Mouse (Mus musculus) urinary bladder, adult 18-20 months (tissue): ENCODE measurements around the gene Bcl2a1c.
"Not testable (repeated sequence)": the region's sequence is repeated elsewhere in the genome, so short reads cannot be mapped to it uniquely, and the experiment has no call there.

Source experiments
- DNase-seq, 2 experiments: peaks; one replicate each; pipeline ENCODE4 v3.0.0; 2022; ENCODE audit warnings: low spot score in 2 of 2, mixed read lengths in 2 of 2

The Bcl2a1c gene

GRCm38 (mm10) chr9:114329855-114330254, at the start of gene Bcl2a1c:
Gene Bcl2a1c (plus strand): TSS chr9:114330135.
- not testable (repeated sequence) for DNase-seq

GRCm38 (mm10) chr9:114305957-114306356, 24.0 kb upstream of the Bcl2a1c start:
- DNase-seq: not testable (repeated sequence)

- not testable (repeated sequence) for DNase-seq
These were observed 18.2 kb upstream of the Bcl2a1c start for GRCm38 (mm10) chr9:114311752-114312151.

GRCm38 (mm10) chr9:114318021-114318420, 11.9 kb upstream of the Bcl2a1c start:
- peak; percentile 14 to 30 for DNase-seq

GRCm38 (mm10) chr9:114326011-114326748, 3.8 kb upstream of the Bcl2a1c start:
- DNase-seq: no peak

GRCm38 (mm10) chr9:114328332-114328731, 1.6 kb upstream of the Bcl2a1c start:
- DNase-seq: not testable (repeated sequence)

- DNase-seq: peak; percentile 54 to 80
These were observed 38.0 kb downstream of the Bcl2a1c start for GRCm38 (mm10) chr9:114367783-114368470.

GRCm38 (mm10) chr9:114368471-114368858, 38.5 kb downstream of the Bcl2a1c start:
- no peak for DNase-seq

GRCm38 (mm10) chr9:114369389-114369788, 39.5 kb downstream of the Bcl2a1c start:
- DNase-seq: not testable (repeated sequence)

GRCm38 (mm10) chr9:114371717-114372116, 41.8 kb downstream of the Bcl2a1c start:
- not testable (repeated sequence) for DNase-seq

- DNase-seq: no peak
These were observed 45.5 kb downstream of the Bcl2a1c start for GRCm38 (mm10) chr9:114375276-114375962.

- no peak for DNase-seq
These were observed 47.2 kb downstream of the Bcl2a1c start for GRCm38 (mm10) chr9:114377168-114377567.

GRCm38 (mm10) chr9:114379871-114380270, 49.9 kb downstream of the Bcl2a1c start:
- no peak for DNase-seq
